Mouse (Mus musculus) lung, embryonic 16.5 days (tissue): ENCODE measurements around the gene Carnmt1. TPM values are rescaled to one million over a fixed set of nuclear protein-coding genes. Genes with fewer than 3 reads are reported as not detected.
"Not testable (repeated sequence)": the region's sequence is repeated elsewhere in the genome, so short reads cannot be mapped to it uniquely, and the experiment has no call there.

Source experiments
- ATAC-seq: fragments of 200-750 bp; cut with Nextera tagmentation; 2 replicates; pipeline ENCODE4 v1.8.0; 2017; ENCODE audit warnings: low read depth, mild to moderate bottlenecking, moderate library complexity
- H3K27ac ChIP-seq: fragments of 300-500 bp; sonication (generic); 2 replicates; pipeline ENCODE4 v1.5.1; 2014; ENCODE audit warnings: mild to moderate bottlenecking, control low read depth, low read length
- H3K27me3 ChIP-seq: fragments of 300-500 bp; sonication (generic); 2 replicates; pipeline ENCODE4 v1.6.1; 2014; ENCODE audit warnings: low read depth, low read length, mixed read lengths; ENCODE audit not compliant: control insufficient read depth, insufficient read depth
- H3K36me3 ChIP-seq: fragments of 300-500 bp; sonication (generic); 2 replicates; pipeline ENCODE4 v1.6.1; 2014; ENCODE audit warnings: low read length; ENCODE audit not compliant: control insufficient read depth, insufficient read depth
- H3K4me1 ChIP-seq: fragments of 300-500 bp; sonication (generic); replicated peaks from 2 replicates; pipeline ENCODE4 v1.6.1; 2014; ENCODE audit warnings: low read length, mixed read lengths; ENCODE audit not compliant: control insufficient read depth, insufficient read depth
- H3K4me2 ChIP-seq: fragments of 300-500 bp; sonication (generic); 2 replicates; pipeline ENCODE4 v1.6.1; 2014; ENCODE audit warnings: low read depth, low read length, control low read depth
- H3K4me3 ChIP-seq: fragments of 300-500 bp; sonication (generic); 2 replicates; pipeline ENCODE4 v1.5.1; 2014; ENCODE audit warnings: mild to moderate bottlenecking, low read length, control low read depth
- H3K9ac ChIP-seq: fragments of 300-500 bp; sonication (generic); 2 replicates; pipeline ENCODE4 v1.6.1; 2014; ENCODE audit warnings: low read length, control low read depth
- H3K9me3 ChIP-seq: fragments of 300-500 bp; sonication (generic); 2 replicates; pipeline ENCODE4 v1.6.1; 2016; ENCODE audit warnings: low read length; ENCODE audit not compliant: control insufficient read depth
- WGBS: fragments of 180-500 bp; shearing (Covaris S2); extraction: QIAGEN DNeasy Blood & Tissue Kit; methylation state at CpG from one replicate; pipeline ENCODE4 v1.1.7; 2014; 5-methylcytosine and 5-hydroxymethylcytosine counted together
- polyA plus RNA-seq: library from polyadenylated mRNA; unstranded; fragments of >200 nt; fragmentation: Nextera tagmentation; extraction: Ambion mirVana; gene quantifications from 2 replicates; pipeline ENCODE4 v1.2.1, GENCODE M21; 2015

Gene Carnmt1
- polyA plus RNA-seq, 1 experiment from 2014 or later, result 21.5 TPM

DNA sequence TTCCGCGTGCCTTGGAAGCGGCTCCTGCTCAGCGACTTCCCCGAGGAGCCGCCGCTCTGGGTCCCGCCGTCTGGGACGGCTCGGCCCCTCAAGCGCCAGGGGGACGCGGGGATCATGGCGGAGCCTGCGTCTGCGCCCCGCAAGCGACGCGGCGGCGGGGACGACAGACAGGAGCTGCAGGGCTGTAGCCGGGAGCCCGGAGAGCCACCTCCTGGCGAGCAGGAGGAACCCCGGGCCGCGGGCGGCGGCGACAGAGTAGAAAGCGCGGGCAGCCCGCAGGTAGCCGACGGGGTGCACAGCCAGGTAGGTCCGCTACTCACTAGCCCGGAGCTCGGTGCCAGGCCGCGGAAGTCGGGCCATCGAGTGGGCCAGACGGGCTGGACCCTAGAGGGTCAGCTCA, 42.8 kb downstream of the Carnmt1 start:
- H3K9me3 ChIP-seq, H3K27me3 ChIP-seq, H3K36me3 ChIP-seq: not testable (repeated sequence)
- Histone ChIP-seq H3K4me3 (peak overlapping the region; percentile 96), H3K27ac (peak overlapping the region; percentile 95), H3K4me2 (peak overlapping the region; percentile 75), H3K9ac (peak overlapping the region; percentile 84), H3K4me1 (peaks cover 17% of the 10 kb centered on the region)
- WGBS, result 1% methylated on average over 42 of the region's 46 CpGs
- ATAC-seq, result peak; percentile 62

DNA sequence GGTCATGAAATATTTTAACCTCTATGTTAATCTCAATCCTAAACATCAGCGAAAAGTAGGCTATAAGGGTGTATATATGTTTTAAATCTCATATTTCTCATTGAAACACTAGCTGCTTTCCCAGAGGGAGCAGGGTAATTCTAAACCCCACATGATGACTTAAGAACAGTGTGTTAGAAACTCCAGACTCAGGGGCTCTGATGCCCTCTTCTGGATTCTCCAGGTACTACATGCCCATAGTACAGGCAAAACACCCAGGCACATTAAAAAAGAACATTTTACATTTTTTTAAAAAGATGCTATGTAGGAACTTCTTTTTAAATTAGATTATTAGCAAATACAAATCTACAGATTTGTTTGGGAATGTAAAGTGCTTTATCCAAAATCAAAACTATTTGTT, 45.8 kb downstream of the Carnmt1 start:
- no peak overlapping the region for H3K27ac ChIP-seq
- no peak overlapping the region for H3K9ac ChIP-seq
- WGBS, result 16% methylated on average over 1 of the region's 1 CpGs
- no peak overlapping the region for H3K4me3 ChIP-seq
- no peaks in the 10 kb centered on the region for H3K27me3 ChIP-seq
- ATAC-seq, result no peak
- no peak overlapping the region for H3K4me2 ChIP-seq
- peaks cover 7% of the 10 kb centered on the region; the same call in 1 of the 2 replicates for H3K36me3 ChIP-seq
- H3K4me1 ChIP-seq, result peaks cover 17% of the 10 kb centered on the region
- no peaks in the 10 kb centered on the region for H3K9me3 ChIP-seq

DNA sequence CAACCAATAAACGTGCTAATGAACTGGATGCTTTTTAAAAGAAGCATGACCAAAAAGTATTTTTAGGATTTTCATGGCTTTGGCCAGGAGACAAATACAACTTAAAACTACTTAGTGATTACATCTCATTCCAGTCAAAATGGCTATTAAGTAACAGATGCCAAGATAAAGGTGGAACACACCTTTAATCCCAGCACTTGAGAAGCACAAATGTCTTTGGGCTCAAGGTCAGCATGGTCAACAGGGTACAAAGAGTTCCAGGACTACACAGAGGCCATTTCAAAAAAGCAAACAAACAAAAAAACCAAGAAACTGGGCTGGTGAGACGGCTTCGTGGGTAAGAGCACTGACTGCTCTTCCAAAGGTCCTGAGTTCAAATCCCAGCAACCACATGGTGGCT, 49.8 kb downstream of the Carnmt1 start:
- H3K27ac ChIP-seq, result no peak overlapping the region
- H3K4me1 ChIP-seq, result peaks cover 4% of the 10 kb centered on the region; the same call in 1 of the 2 replicates
- H3K4me3 ChIP-seq, result no peak overlapping the region
- H3K9me3 ChIP-seq, result no peaks in the 10 kb centered on the region
- ATAC-seq, result no peak
- H3K36me3 ChIP-seq, result peaks cover 7% of the 10 kb centered on the region; the same call in 1 of the 2 replicates
- 81% methylated on average over 3 of the region's 3 CpGs for WGBS
- H3K4me2 ChIP-seq, result no peak overlapping the region
- H3K9ac ChIP-seq, result no peak overlapping the region
- no peaks in the 10 kb centered on the region for H3K27me3 ChIP-seq

DNA sequence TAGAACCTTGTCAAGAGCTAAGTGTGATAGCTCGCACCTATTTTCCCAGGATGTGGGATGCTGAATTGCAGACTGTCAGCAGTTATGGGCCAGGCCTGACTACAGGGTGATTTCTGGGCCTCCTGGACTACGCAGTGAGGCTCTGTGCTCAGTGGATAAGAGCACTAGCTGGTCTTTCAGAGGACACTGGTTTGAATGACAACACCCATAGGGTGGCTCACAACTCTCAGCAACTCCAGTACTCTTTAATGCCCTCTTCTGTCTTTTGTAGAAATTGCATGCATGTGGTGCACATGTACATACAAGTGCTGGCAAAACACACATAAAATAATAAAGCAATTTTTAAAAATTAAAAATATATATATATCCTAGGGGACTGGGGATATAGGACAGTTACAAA, 54.6 kb downstream of the Carnmt1 start:
- H3K36me3 ChIP-seq, result no peaks in the 10 kb centered on the region
- H3K4me1 ChIP-seq, result no peaks in the 10 kb centered on the region
- no peaks in the 10 kb centered on the region for H3K27me3 ChIP-seq
- WGBS, result 86% methylated on average over 2 of the region's 2 CpGs
- H3K9ac ChIP-seq, result no peak overlapping the region
- ATAC-seq, result no peak
- no peak overlapping the region for H3K4me2 ChIP-seq
- H3K27ac ChIP-seq, result no peak overlapping the region
- H3K4me3 ChIP-seq, result no peak overlapping the region
- H3K9me3 ChIP-seq, result no peaks in the 10 kb centered on the region

DNA sequence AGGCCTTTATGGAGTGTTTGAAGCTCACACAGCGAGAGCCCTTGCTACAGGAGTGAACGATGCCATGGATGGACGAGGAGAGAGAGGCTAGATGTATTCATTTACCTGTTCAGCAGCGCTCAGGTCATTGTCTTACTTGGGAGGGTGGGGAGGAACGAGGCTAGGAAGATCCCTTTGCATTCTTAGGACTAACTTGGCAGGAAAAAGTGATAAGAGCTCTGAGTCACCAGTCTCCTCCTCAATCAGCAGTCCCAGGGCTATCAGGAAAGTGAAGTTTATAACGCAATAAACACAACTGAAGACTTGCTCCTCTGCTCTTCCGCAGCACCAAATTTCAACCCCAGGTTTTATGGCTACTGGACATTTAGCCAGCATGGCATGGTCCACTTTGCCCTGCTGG, 59.7 kb downstream of the Carnmt1 start:
- Histone ChIP-seq H3K4me1 (no peaks in the 10 kb centered on the region), H3K36me3 (no peaks in the 10 kb centered on the region), H3K9me3 (no peaks in the 10 kb centered on the region), H3K9ac (no peak overlapping the region), H3K4me3 (no peak overlapping the region), H3K27me3 (no peaks in the 10 kb centered on the region), H3K4me2 (no peak overlapping the region), H3K27ac (no peak overlapping the region)
- WGBS, result 54% methylated on average over 7 of the region's 7 CpGs
- ATAC-seq, result no peak

DNA sequence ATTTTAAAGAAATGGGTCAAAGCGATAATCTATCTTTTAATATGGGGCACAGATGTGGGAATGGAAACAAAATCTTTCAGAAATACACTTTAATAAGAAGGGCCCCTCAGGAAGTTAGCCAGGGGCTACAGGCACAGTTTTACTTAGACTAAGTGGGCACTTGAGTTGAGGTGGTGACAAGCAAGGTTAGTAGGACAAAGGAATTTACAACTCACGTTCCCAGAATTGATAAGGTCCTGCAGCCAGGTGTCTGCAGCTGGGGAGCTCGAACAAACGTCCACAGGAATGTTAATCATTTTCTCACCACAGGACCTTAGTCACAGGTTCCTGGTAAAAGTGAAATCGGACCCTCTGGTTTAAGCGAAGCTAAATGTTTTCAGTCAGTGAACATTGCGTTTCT, 60.5 kb downstream of the Carnmt1 start:
- H3K4me1 ChIP-seq, result no peaks in the 10 kb centered on the region
- no peak overlapping the region for H3K9ac ChIP-seq
- no peaks in the 10 kb centered on the region for H3K27me3 ChIP-seq
- WGBS, result 31% methylated on average over 7 of the region's 7 CpGs
- peak overlapping the region; percentile 37; the same call in 1 of the 2 replicates for H3K27ac ChIP-seq
- H3K4me3 ChIP-seq, result no peak overlapping the region
- H3K36me3 ChIP-seq, result no peaks in the 10 kb centered on the region
- no peaks in the 10 kb centered on the region for H3K9me3 ChIP-seq
- no peak; the same call in 1 of the 2 replicates for ATAC-seq
- H3K4me2 ChIP-seq, result peak overlapping the region; percentile 26

DNA sequence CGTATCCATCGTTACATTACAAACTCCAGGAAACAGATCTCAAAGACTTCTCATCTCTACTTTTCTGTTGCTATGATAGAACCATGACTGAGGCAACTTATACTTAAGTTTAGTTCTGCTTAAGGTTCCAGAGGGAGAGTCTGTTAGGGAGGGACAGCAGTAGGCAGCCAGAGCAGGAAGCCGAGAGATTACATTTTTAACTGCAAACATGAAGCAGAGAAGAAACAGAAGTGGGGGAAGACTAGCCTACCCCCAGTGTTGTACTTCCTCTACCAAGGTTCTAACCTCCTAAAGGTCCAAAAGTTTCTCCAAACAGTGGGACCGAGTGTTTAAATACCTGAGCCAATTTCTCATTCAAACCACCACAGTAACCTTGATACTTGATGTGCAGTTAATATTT, 65.3 kb downstream of the Carnmt1 start:
- H3K27me3 ChIP-seq, result no peaks in the 10 kb centered on the region
- H3K27ac ChIP-seq, result no peak overlapping the region
- no peaks in the 10 kb centered on the region for H3K4me1 ChIP-seq
- 86% methylated on average over 4 of the region's 4 CpGs for WGBS
- ATAC-seq, result no peak
- no peak overlapping the region for H3K4me3 ChIP-seq
- H3K36me3 ChIP-seq, result no peaks in the 10 kb centered on the region
- H3K9ac ChIP-seq, result no peak overlapping the region
- no peaks in the 10 kb centered on the region for H3K9me3 ChIP-seq
- no peak overlapping the region for H3K4me2 ChIP-seq

DNA sequence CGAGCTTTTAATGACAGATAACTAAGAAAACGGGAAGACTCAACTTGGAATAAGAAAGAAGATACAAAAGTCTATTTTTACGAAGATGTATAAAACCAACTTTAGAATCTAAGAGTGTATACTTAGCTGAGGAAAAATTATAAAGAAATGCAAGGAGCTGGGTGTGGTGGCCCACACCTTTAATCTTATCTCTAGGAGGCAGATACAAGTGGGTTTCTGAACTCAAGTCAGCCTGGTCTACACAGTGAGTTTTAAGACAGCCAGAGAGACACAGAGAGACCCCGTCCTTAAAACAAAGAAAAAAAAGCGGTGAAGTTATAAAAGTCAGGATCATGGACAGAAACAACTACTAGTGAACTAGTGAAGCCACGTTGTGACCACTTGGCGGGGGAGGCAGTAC, 68.6 kb downstream of the Carnmt1 start:
- no peak overlapping the region for H3K9ac ChIP-seq
- H3K27me3 ChIP-seq, result no peaks in the 10 kb centered on the region
- no peaks in the 10 kb centered on the region for H3K36me3 ChIP-seq
- ATAC-seq, result no peak
- no peaks in the 10 kb centered on the region for H3K9me3 ChIP-seq
- no peak overlapping the region for H3K4me3 ChIP-seq
- peak overlapping the region; percentile 9; the same call in 1 of the 2 replicates for H3K27ac ChIP-seq
- no peak overlapping the region for H3K4me2 ChIP-seq
- no peaks in the 10 kb centered on the region for H3K4me1 ChIP-seq
- 59% methylated on average over 7 of the region's 7 CpGs for WGBS

DNA sequence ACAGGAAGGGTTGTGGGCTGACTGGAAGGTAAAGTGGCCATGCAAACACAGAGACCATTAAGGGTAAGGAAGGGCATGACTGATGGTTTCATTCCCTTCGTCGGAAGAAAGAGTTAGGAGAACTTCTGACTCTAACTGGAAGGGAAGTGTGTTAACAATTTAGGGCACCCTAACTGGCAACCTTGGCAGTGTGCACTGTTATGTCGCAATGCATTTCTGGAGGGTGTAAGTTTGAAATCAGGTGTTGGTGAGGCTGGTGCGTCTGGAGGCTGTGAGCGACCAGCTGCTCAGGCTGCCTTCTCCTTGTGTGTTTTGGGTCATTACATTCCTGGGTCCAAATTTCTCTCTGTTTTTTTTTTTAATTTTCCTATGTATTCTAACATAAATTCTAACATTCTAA, 73.4 kb downstream of the Carnmt1 start:
- WGBS, result 51% methylated on average over 5 of the region's 5 CpGs
- no peaks in the 10 kb centered on the region for H3K4me1 ChIP-seq
- no peaks in the 10 kb centered on the region for H3K9me3 ChIP-seq
- no peak overlapping the region for H3K4me2 ChIP-seq
- H3K36me3 ChIP-seq, result no peaks in the 10 kb centered on the region
- no peak overlapping the region for H3K9ac ChIP-seq
- H3K27ac ChIP-seq, result no peak overlapping the region
- ATAC-seq, result no peak
- no peaks in the 10 kb centered on the region for H3K27me3 ChIP-seq
- H3K4me3 ChIP-seq, result no peak overlapping the region
